Mouse (Mus musculus) NIH3T3 (cell line): ENCODE results near the gene Traip.
A peak's percentile ranks its signal among the peaks of the same experiment; 100 is the strongest.

Experiments used
- DNase-seq: peaks from one replicate; pipeline ENCODE4 v3.0.0-alpha.2; 2012; ENCODE audit warnings: low read depth

The Traip gene

DNA sequence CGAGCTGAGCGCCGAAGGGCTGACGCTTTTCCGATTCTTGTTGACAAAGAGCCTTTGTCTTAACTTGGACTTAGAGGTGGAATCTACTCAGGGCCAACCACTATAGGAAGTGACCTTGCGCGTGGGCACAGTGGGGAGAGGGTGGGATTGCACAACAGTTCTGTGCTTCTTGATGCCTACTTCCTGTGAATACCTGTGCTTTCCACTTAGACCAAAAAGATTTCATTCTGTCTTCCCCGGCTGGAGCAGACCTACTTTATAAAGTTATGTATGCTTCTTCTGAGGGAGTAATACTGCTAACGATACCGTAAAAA lies at the start of gene Traip:
Gene Traip, plus strand, starts transcription at position 215 of the 314 bp plus-strand sequence.
- DNase-seq: no peak

DNA sequence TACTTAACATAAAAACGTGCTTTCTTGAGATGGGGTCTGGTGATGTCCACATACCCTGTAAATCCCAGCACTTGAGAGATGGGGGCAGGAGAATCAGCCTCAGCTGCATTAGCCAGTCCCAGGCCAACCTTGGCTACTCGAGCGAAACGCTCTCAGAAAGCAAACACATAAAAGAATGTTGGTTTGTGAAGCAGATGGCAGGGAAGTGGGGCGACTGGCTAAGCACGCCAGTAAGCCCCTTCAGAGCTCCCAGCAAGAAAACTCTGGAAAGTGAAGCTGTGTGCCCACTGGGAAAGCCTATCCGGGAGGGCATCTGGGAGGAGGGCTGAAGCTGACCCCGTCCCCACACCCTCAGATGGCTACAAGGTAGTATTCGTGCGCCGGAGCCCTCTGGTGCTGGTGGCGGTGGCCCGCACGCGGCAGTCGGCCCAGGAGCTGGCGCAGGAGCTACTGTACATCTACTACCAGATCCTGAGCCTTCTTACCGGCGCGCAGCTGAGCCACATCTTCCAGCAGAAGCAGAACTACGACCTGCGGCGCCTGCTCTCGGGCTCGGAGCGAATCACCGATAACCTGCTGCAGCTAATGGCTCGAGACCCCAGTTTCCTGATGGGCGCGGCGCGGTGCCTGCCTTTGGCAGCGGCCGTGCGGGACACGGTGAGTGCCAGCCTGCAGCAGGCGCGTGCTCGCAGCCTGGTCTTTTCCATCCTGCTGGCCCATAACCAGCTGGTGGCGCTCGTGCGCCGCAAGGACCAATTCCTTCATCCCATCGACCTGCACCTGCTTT lies 48.9 kb upstream of the Traip start:
- DNase-seq: no peak

DNA sequence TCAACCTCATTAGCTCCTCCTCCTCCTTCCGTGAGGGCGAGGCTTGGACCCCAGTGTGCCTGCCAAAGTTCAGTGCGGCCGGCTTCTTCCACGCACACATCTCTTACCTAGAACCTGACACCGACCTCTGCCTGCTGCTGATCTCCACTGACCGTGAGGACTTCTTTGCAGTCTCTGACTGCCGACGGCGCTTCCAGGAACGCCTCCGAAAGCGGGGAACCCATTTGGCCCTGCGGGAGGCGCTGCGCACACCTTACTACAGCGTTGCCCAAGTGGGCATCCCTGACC lies 48.4 kb upstream of the Traip start:
- DNase-seq: no peak

DNA sequence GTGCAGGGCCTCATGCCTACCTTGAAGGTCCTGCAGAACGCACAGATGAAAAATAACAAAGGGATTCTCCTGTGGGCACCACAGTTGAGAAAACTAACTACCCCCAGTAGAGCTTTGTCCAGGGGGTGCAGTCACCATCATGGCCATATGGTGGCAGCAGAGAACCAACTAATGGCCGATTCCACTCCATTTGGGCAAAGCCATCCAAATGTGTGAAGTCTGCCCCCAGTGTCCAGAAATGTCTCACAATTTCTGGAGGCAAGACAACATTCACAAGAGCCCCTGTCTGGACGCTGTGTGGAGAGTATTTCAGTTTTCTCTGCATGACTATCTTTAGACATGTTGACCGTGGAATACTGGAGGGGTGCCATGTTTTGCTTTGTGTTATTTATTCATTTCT lies 45.2 kb upstream of the Traip start:
- DNase-seq: peak; percentile 91

DNA sequence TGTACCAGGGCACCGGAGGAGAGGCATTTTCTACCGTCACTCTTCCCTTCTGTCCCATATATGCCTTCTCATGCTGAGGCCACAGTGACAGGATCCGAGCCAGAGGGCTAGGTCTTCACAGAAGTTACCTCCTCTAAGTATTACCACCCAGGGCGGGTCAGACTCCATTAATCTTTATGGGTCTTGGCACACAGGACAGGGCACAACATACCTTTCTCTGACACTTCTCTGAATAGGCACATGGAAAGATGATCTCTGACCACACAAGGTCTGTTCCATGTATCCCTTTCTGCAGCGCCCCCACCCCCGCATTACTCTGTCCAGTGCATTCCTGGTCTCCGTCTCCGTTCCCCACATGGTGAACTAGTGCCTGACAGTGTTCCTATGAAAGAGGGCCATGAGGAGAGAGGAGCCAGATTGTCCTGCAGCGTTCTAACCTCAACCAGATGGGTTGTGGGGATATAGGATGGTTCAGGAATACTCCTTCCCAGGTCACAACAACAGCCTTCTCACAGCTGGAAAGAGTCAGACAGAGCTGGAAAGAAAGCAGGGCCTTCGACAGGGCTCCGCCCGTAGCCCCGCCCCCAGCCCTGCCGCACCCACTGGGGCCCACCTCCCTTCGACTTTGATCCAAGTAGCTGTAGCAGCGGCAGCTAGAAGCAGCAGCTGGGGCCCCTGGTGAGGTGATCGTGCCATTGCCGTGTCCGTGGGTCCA lies 43.5 kb upstream of the Traip start, which contains the start of gene Mst1r:
Gene Mst1r, plus strand, starts transcription at position 622 of the 715 bp plus-strand sequence.
- DNase-seq: peak; percentile 74

DNA sequence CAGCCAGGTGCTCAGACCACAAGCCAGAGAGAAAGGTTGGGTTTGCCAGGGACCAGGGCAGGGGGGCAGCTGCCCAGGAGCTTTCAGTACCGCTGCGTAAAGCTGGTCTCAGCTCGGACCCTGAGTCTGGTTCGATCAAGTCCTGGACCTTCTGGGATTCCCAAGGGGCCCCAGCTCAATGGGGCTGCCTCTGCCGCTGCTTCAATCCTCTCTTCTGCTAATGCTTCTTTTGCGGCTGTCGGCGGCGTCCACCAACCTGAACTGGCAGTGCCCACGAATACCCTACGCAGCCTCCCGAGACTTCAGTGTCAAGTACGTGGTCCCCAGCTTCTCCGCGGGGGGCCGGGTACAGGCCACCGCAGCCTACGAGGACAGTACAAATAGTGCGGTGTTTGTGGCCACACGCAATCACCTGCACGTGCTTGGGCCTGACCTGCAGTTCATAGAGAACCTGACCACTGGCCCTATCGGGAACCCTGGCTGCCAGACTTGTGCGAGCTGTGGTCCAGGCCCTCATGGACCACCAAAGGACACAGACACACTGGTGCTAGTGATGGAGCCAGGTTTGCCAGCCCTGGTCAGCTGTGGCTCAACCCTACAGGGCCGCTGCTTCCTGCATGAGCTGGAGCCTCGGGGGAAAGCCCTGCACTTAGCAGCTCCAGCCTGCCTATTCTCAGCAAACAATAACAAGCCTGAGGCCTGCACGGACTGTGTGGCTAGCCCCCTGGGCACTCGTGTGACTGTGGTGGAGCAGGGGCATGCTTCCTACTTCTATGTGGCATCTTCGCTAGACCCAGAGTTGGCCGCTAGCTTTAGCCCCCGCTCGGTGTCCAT lies 42.8 kb upstream of the Traip start:
- DNase-seq: no peak

DNA sequence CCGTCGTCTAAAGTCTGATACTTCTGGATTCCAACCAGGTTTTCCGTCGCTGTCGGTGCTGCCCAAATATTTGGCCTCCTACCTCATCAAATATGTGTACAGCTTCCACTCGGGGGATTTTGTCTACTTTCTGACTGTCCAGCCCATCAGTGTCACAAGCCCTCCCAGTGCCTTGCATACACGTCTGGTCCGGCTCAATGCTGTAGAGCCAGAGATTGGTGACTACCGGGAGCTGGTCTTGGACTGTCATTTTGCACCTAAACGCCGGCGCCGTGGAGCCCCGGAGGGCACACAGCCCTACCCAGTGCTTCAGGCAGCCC lies 42.2 kb upstream of the Traip start:
- no peak for DNase-seq

DNA sequence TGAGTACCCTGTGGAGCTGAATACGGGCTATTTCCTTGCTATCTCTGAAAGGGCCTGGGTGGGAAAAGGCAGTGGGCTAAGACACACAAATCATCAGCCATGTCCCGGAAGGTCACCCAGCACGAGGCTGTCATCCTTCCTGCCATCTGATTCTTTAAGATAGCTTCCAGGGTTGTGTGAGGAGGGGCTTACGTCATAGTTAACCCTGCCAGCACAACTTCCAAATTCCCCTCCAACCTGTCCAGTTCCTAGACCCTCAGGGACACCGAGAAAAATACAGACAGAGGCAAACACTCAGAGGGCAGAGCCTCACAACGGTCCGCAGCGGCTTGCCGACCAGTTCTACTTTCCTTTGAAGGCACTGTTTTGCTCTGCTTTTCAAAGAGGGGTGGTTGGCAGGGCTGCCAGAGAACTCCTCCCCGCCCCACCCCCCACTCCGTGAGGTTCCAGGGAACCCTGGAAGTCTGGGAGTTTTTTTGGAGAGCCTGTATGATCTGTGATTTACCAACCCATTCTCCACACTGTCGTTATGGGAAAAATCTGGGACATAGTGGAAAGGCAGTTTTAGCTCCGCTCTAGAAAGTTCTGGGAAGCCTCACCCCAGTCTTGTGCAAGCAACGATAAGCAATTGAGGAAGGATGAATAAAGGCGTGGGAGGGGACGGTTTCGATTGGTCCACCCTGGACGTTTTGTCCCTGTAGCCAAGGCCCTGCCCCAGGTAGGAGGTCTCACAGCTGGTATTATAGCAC lies 41.4 kb upstream of the Traip start:
- no peak for DNase-seq

DNA sequence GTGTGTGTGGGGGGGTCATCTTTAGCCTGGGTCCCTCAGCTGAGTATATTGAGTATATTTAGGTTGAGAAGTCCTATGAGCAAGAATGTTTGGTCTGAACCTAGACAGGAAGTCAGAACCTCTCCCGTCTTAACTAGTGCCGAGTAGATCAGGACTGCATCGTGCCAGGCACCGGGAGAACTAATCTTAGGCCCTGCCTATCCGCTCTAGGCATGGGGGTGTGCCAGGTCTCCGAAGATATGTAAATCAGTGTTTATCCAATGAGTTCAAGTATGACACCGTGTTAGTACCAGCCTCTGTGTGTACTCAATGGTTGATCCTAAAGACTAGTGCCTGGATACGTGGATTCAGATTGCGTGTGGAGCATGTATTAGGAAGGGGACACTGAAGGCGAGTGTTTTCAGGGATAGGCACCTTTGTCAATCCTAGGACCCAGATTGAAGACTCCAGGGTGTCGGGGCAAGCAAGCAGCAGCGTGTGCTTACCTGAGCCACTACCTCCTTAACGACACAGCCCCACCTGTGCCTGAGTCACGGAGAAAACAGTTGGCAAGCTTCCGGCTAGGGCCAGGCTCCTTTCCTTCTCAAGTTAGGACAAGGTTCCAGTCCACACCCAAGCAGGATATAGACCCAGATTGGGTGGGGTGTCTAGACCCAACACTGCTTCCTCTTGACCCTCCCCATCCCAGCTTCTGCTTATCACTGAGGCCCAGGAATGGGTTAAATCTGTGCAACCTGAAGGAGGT lies 39.7 kb upstream of the Traip start:
- DNase-seq: no peak

DNA sequence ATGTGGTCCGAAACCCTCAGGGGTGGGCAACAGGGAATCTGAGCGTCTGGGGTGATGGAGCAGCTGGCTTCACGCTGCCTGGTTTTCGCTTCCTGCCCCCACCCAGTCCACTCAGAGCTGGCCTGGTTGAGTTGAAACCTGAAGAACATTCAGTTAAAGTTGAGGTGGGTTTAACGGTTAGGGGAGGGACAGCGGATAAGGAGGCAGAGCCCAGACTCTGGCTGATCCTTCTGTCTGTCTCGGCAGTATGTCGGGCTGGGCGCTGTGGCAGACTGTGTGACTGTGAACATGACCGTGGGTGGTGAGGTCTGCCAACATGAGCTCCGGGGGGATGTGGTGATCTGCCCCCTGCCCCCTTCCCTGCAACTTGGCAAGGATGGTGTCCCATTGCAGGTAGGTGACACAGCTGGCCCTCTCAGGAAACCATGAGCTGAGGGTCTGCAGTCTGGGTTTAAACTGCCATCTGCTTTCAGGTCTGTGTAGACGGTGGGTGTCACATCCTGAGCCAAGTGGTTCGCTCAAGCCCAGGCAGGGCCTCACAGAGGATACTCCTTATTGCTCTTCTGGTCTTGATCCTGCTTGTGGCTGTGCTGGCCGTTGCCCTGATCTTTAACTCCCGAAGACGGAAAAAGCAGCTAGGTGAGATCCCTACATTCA lies 35.0 kb upstream of the Traip start:
- no peak for DNase-seq

DNA sequence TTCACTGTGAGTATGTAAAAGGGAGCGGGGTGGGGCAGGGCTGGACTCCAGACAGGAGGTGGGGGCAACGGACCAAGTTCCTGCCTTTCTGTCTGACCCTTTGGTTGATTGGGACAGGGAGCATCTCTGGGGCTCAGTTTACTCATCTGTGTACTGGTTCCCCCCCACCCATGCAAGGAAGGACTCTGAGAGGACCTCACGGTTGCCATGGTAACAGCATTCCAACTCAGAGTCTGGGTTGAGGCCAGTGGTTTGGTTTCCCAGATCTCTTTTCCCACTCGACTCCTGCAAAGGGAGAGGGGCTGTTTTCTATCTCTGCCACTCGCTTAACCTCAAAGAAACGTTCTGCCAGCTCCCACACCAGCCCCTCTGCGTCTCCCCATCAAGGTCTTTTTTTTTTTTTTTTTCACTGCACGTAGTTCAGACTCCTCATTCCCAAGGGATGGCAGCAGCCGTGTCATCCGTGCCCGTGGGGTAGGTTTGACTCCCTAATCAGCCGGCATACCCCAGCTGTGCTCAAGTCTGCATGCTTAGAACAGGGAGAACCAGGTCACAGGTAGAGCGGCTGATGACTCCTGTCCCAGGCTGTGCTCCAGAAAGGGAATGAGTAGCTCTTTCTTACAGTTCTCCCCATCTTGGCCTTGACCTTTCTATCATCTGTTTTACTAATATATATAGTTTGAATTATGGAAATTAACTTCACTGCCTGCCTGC lies 31.9 kb upstream of the Traip start:
- DNase-seq: peak; percentile 66

DNA sequence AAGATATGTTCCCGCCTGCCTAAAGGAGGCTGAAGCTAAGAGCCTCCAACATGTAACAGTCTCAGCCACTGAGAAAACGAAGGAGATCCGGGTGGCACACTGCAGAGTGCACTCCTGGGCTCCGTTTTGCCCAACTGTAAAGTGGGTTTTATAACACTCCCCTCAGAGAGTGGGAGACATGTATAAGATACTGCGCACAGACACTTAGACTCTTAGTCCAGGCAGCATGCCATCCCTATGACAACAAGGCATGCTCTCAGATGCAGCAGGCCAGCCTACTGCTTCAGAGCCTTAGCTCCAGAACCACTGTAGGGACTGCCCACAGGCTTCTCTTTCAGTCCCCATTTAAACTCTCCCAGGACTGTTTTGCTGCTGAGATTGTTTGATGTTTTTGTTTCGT lies 31.1 kb upstream of the Traip start:
- DNase-seq: peak; percentile 22

DNA sequence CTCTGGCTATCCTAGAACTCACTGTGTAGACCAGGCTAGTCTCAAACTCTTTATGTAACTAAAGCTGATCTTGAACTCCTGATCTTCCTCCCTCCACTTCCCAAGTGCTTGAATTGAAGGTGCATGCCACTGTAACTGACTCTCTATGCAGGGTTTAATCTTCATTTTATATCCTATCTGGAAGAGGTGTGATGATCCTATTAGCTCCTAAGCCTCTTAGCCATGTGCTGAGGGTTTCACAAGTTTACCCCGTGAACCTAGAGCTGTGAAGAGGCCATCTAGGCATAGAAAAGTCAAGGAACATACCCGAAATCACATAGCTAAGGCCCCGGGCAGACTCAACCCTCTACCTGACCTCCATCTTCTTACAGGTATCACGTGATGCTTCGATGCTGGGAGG lies 30.5 kb upstream of the Traip start:
- DNase-seq: no peak

DNA sequence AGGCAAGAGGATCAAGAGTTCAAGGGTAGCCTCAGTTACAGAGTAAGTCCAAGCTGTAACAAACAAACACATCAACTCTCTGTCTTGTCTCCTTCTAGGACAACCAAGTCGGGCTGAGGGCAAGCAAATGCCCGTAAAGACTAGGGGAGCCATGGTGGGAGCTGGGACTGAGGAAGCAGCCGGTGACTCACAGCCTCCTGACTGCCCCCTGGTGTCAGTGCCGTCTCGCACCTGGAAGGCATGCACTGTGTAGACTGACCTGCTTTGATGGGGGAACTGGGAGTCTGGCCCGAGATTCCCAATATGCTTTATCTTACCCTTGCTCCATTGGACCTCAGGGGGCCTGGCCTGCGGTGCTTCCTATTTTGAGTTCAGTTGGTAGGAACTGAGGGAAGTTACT lies 26.9 kb upstream of the Traip start:
- peak; percentile 39 for DNase-seq

DNA sequence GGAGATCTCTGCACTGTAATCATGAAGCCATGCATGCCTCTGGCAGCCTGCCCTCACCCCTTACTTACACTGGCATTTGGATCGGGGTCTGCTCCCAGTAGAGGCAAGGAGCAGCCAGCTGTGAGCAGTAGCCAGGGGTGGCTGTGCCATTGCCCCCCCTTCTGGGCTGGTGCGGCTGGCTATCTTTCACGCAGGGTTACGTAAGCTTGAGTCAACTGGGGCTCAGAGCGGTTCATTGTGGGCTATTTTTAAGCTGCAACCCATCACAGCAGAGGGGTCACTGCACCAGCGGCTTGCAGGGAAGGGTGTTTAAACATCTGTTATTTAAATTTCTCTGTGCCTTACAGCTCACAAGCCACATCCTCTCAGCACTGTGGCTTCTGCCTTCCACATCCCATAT lies 26.0 kb upstream of the Traip start:
- peak; percentile 82 for DNase-seq

DNA sequence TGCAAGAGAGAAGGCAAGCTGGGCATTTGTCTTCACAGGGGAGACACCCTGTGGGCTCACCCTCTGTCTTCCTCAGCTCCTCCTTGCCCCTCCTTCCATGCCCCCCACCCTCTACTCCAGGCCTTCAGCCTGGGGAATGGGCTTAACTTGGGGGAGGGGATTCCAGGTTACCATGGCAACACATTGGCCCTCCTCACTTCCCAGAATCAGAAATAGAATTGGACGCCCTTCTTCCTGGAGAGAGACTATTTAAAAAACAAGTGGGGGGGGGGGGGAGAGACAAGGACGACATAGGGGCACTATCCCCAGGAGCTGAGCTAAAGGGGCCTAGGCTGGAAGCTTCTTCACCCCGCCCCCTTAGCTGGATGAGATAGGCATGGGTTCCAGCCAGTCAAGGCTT lies 24.7 kb upstream of the Traip start:
- DNase-seq: no peak

DNA sequence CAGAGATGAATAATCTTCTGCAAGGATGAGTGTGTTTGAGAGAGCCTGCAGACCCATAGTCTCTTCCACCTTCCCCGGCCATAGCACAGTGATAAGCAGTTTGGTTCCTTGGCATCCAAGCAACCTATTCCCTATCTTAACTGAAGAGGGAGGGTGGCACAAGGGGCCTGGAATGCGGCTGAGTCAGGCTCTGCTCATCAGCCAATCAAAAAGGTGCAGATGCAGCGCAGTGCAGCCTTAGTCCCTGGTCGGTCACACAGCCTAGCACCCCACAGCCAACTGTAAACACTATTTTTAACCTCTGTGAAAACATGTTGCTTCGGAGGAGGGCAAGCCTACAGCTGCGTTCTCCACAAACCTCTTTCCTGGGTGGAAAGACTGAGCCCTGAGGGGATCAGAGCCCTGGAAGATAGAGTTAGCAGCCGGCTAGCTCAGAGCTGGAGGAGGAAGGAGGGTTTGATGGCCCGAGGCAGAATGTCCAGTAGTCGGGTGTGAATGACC lies 23.0 kb upstream of the Traip start:
- DNase-seq: peak; percentile 30

DNA sequence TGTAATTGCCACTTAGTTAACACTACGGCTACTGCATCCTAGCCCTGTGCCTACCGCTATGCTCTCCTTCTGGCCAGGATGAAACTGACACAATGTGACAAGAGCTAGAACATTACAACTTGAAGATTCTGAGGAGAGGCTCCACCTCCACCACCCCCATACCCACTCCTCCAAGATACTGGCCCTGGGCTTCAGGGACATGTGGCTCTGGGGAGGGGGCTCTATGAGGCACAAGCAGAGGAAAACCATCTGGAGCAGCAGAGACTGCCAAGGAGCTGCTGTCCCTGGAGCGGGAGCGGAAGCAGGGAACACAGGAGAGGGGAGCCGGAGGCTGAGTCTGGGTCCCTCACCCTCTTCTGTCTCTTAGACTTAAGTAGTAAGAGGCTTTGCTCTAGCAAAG lies 22.2 kb upstream of the Traip start:
- no peak for DNase-seq

DNA sequence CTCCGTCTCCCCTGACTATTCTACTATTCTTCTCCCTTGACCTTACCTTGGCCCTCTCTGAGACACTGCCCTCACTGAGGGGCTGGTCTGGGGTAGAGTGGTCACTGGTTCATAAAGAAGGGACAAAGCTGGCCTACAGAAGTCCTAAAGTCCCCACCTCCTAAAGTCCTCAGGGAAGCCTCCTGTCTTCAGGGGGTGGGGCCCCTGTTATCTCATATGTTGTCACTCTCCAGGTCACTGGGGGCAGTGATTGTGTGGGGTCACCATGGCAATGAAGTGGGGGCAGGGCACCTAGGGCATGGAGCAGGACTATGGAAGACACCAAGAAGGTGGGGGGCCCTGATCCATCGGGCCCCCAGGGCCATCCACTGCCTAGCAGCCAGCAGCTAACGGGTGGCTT lies 21.8 kb upstream of the Traip start, which contains the start of gene Actl11:
Gene Actl11, plus strand, starts transcription at position 301 of the 400 bp plus-strand sequence.
- no peak for DNase-seq

DNA sequence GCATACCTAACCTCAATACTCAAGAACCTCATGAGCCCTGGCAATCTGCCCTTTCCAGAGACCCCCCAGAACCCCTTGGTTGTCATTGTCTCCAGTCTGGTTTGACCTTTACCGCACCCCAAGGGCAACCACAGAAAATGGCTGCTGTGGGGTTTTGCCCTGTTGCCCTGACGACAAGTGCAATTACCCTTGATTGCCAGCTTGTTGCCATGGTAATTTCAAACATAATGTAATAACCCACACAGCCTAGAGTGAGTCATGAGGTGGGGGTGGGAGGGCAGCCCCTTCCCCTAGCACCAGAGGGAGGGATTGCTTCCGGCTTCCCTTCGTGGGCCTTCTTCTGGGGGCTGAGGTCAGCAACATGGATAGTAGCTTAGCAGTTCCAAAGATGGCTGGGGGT lies 17.7 kb upstream of the Traip start:
- no peak for DNase-seq
